Mouse (Mus musculus) small intestine, adult 2 months (tissue): ENCODE measurements around the gene Ralgapa2.

Experiments used
- CTCF ChIP-seq: fragments of 200-500 bp; IDR thresholded peaks from 2 replicates; pipeline ENCODE4 v1.5.1; 2012; ENCODE audit warnings: low read depth, mild to moderate bottlenecking, control low read depth, inconsistent platforms, low read length, moderate library complexity, mixed read lengths; ENCODE audit not compliant: insufficient replicate concordance, insufficient read length; ENCODE audit errors: extremely low read depth
- POLR2A ChIP-seq: fragments of 200-500 bp; IDR thresholded peaks from 2 replicates; pipeline ENCODE4 v1.6.1; 2012; ENCODE audit warnings: low read depth, mild to moderate bottlenecking, control low read depth, inconsistent platforms, low read length, moderate library complexity

DNA sequence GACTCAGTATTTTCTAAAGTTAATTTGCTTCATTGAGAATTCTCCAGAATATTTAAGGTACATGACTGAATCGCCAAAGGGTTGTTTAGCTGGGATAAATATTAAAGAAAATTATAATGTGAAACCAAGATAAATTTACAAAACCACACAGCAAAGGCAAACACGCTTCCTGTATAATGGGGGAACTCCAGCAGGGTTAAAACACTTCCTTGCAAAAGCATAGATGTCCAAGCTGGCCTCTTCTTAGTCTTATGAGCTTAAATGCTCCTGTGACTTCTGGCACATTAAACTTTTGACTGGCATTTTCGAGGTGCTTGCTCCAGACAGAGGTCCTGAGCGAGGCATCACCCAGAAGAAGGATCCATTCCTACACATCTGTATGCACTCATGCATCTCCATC is 188.6 kb downstream of the Ralgapa2 start:
- TF ChIP-seq CTCF (no peak), POLR2A (no peak)
